Mouse (Mus musculus) splenic B cell, adult 2 months (primary cell): ENCODE measurements around the gene 1810049J17Rik.
"Not testable (repeated sequence)": the region's sequence is repeated elsewhere in the genome, so short reads cannot be mapped to it uniquely, and the experiment has no call there.

ENCODE experiments used
- DNase-seq: peaks from one replicate; pipeline ENCODE4 v3.0.0-alpha.2; 2011; ENCODE audit warnings: low read depth, low spot score
- H3K27me3 ChIP-seq: 2 replicates; pipeline ENCODE4 v1.6.1; 2012; ENCODE audit warnings: mild to moderate bottlenecking, low read length, moderate library complexity, mixed read lengths; ENCODE audit not compliant: control insufficient read depth, poor library complexity, insufficient read depth, severe bottlenecking
- H3K36me3 ChIP-seq: 2 replicates; pipeline ENCODE4 v1.6.1; 2012; ENCODE audit warnings: mild to moderate bottlenecking, low read length, moderate library complexity, mixed read lengths; ENCODE audit not compliant: control insufficient read depth, poor library complexity, insufficient read depth, severe bottlenecking

Gene 1810049J17Rik

DNA sequence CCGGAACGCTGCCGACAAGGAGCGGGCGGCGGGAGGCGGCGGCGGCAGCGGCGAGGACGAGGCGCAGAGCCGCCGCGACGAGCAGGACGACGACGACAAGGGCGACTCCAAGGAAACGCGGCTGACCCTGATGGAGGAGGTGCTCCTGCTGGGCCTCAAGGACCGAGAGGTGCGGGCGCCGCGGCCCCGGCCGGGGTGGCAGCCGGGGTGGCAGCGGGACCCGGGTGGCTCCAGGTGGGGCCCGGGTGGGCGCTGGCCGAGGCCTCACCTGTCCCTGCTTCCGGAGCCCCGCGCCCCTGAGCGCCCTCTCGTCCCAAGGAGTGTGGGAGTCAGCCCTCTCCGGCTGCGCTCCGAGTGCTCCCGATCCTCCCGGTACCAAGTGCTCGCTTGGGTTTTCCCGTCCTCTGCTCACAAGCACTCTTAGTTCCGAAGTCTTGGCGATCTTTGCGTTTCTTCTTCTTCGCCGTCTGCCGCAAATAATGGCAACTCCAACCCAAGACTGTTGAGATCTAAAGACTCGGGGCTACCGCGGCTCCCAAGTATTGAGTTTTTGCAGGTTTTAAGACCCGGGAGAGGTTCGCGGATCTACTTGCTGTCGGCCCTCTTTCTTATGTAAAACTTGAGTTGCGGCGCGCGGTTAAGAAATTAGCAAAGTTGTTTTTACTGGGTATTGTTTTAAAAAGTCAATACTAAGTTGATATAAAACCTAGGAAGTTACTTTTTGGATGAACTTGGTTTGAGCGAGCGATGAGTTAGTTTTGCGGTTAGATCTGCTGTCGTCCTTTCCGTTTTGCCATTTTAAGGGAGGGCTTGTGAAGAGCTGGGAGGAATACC, at the start of gene 1810049J17Rik:
1810049J17Rik (minus strand) TSS at position 112 of the 834 bp plus-strand sequence.
- DNase-seq: peak; percentile 33
- H3K36me3 ChIP-seq: no peaks in the 10 kb centered on the region; the same call in 1 of the 2 replicates
- H3K27me3 ChIP-seq: no peaks in the 10 kb centered on the region

DNA sequence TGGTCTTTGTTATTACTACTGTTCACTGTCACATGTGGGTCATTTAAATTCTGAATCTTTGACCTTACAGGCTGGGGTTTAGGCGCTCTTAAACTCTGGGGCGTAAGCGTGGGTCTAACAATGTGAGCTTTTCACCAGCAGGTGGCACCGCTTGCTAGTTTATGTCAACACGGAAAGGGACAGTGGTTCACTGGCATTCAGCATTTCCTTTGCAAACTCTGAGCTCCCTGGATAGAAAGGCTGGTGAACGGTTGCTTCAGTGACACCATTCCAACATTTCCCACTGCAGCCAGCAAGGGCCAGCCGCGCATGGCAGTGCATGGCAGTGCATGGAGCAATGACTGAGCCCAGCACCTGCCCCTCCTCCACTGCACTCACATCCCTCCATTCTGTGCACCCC, 49.5 kb upstream of the 1810049J17Rik start:
- DNase-seq: peak; percentile 80
- no peaks in the 10 kb centered on the region for H3K27me3 ChIP-seq
- no peaks in the 10 kb centered on the region for H3K36me3 ChIP-seq

DNA sequence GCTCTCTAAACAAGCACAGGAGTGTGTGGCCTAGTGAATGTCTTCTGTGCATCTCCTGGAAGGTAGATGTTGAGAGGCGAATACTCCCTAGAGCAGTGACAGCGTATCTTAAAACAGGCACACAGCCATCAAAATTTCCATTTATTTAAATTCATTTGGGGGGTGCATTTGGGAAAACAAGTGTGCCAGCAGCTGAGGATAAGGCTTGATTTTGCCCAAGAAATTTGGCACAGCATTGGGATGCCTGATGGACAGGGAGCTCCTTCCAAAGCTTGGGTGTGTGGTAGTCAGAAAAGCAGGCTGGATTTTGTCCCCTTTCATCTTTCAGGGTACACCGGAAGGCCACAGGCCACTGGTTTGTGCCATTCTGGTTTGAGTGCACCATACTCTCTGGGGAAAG, 48.4 kb upstream of the 1810049J17Rik start:
- Histone ChIP-seq H3K36me3 (no peaks in the 10 kb centered on the region), H3K27me3 (no peaks in the 10 kb centered on the region)
- no peak for DNase-seq

- Histone ChIP-seq H3K36me3 (no peaks in the 10 kb centered on the region), H3K27me3 (no peaks in the 10 kb centered on the region)
- no peak for DNase-seq
Measured at GRCm38 (mm10) chr15:12368850-12369249, 47.2 kb upstream of the 1810049J17Rik start.

- Histone ChIP-seq H3K27me3 (no peaks in the 10 kb centered on the region), H3K36me3 (no peaks in the 10 kb centered on the region)
- no peak for DNase-seq
Measured at GRCm38 (mm10) chr15:12368357-12368756, 46.7 kb upstream of the 1810049J17Rik start.

- DNase-seq: no peak
- no peaks in the 10 kb centered on the region for H3K27me3 ChIP-seq
- no peaks in the 10 kb centered on the region for H3K36me3 ChIP-seq
Measured at GRCm38 (mm10) chr15:12367306-12368080, 45.8 kb upstream of the 1810049J17Rik start.

GRCm38 (mm10) chr15:12366580-12367305, 45.0 kb upstream of the 1810049J17Rik start:
- not testable (repeated sequence) for H3K27me3 ChIP-seq, H3K36me3 ChIP-seq, DNase-seq

DNA sequence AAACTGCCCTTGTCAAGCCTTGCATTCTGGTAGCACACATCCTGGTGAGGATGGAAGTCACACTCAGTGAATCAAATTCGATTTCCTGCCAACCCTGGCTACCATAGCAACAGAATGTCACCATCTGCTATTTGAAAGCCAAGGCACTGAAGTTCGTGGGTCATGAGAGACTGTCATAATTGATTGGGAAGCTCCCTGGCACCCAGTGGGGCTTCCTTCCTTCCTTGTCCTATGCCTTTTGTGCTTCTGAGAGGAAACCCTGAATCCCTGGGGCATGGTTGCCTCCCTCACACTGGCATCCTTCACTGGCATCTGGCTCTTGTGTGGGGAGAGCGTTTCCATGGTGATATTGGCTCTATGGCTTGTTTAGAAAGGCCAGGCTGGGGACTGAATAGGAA, 44.4 kb upstream of the 1810049J17Rik start:
- H3K36me3 ChIP-seq: no peaks in the 10 kb centered on the region

DNA sequence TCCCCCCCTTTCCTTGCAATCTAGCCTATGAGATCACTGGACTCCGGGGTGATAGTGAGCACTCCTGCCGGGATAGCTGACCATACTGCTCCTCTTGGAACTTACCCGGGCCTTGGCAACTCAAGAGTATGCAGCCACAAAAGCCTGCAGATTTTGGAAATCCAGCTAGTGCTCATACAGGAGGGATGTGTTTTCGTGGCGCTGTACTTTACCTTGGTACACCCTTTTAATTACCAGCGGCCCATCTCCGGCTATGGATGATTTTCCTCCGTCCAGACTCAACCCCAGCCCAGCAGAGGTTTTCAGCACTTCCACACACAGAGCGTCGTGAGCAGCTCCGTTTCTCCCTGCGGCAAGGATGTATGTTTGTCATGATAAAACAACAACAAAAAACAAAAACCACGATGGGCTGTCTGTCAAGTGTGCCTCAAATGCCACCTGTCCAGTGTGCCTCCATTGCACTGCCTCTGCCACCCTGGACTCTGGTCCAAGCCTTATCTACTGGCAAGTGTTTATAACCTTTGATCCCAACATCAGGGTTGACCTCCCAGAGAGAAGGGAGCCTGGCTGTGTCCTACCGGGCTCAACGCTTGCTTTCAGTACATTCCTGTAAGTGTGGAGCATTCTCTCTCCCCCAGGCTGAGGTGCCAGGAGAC, 43.8 kb upstream of the 1810049J17Rik start:
- Histone ChIP-seq H3K36me3 (no peaks in the 10 kb centered on the region), H3K27me3 (no peaks in the 10 kb centered on the region)
- no peak for DNase-seq

More for the DNA sequence above, 44.4 kb upstream of the 1810049J17Rik start:
- no peaks in the 10 kb centered on the region for H3K27me3 ChIP-seq
- no peak for DNase-seq

DNA sequence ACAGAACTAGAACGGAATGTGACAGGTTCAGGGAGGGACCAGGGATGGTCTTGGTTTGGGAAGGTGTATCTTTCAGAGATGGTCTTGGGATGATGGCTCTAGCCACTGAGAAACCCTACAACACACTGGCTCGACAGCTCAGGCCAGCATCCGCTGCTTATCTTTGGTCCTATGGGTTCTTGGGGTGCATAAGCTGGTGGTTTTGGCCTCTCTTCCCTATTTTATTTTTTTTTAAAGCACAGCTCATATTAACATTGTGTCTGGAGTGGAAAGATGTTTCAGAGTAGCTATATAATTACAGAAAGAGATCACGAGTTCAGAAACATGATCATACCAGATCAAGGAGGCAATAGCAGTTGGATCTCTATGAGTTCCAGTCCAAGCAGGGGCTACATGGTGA, 42.4 kb upstream of the 1810049J17Rik start:
- no peaks in the 10 kb centered on the region for H3K36me3 ChIP-seq
- DNase-seq: no peak
- no peaks in the 10 kb centered on the region for H3K27me3 ChIP-seq

- no peaks in the 10 kb centered on the region for H3K36me3 ChIP-seq
- no peak for DNase-seq
- H3K27me3 ChIP-seq: no peaks in the 10 kb centered on the region
Measured at GRCm38 (mm10) chr15:12362701-12363040, 41.0 kb upstream of the 1810049J17Rik start.

DNA sequence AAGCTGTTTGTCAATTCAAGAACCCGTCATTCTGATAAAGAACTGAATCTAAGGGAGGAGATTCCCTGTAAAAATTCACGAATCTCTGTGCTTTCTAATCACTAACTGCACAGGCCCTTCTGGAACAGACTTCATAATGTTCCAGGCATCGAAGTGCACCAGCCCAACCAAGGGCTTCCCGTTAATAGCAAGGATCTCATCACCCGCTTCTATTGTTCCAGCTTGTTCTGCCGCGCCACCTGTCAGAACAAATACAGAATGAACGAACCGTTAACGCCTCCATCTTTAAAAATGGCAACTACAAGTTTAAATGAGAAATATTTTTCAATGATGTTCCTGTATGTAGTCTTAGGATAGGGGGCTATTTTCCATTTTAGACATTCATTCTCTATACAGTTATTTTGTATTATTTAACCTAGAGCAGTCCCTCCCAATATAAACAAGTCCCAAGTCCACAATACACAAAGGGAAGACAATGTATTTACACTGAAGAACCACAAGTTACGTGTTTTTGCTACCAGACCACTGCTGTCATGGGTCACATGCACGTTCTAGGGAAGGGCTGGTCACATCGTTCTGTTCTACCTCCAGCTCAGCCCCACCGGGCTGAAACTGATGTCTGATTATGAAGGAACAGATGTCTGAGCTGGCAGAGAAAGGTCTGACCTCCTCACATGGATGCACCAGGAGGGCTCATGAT, 40.5 kb upstream of the 1810049J17Rik start:
- Histone ChIP-seq H3K36me3 (no peaks in the 10 kb centered on the region), H3K27me3 (no peaks in the 10 kb centered on the region)
- DNase-seq: no peak

GRCm38 (mm10) chr15:12360519-12361212, 39.0 kb upstream of the 1810049J17Rik start:
- DNase-seq: no peak
- Histone ChIP-seq H3K36me3 (no peaks in the 10 kb centered on the region), H3K27me3 (no peaks in the 10 kb centered on the region)
